Mouse (Mus musculus): ENCODE results near the gene Chst2.

The Chst2 gene

GRCm38 (mm10) chr9:95406571-95407561 is at the start of gene Chst2:
Gene Chst2 (minus strand): TSS chr9:95406722.
- WGBS, result under 1% methylated on average over 96 of the region's 102 CpGs

GRCm38 (mm10) chr9:95451931-95452330 is 45.4 kb upstream of the Chst2 start:
- WGBS, result 7% methylated on average over 3 of the region's 3 CpGs

- 99% methylated on average over 8 of the region's 8 CpGs for WGBS
These were observed 44.1 kb upstream of the Chst2 start for GRCm38 (mm10) chr9:95450586-95450985.

- 12% methylated on average over 13 of the region's 13 CpGs for WGBS
These were observed 35.8 kb upstream of the Chst2 start for GRCm38 (mm10) chr9:95442321-95442731.

- WGBS, result 86% methylated on average over 9 of the region's 9 CpGs
These were observed 31.4 kb upstream of the Chst2 start for GRCm38 (mm10) chr9:95437883-95438282.

GRCm38 (mm10) chr9:95436294-95436613 is 29.7 kb upstream of the Chst2 start:
- 70% methylated on average over 4 of the region's 4 CpGs for WGBS

- 72% methylated on average over 20 of the region's 20 CpGs for WGBS
These were observed 29.2 kb upstream of the Chst2 start for GRCm38 (mm10) chr9:95435506-95436293.

GRCm38 (mm10) chr9:95428277-95428676 is 21.8 kb upstream of the Chst2 start:
- 85% methylated on average over 4 of the region's 4 CpGs for WGBS

- WGBS, result 81% methylated on average over 4 of the region's 4 CpGs
These were observed 5.5 kb upstream of the Chst2 start for GRCm38 (mm10) chr9:95412047-95412446.

- 3% methylated on average over 24 of the region's 24 CpGs for WGBS
These were observed 1.2 kb upstream of the Chst2 start for GRCm38 (mm10) chr9:95407586-95408220.

GRCm38 (mm10) chr9:95405946-95406570 is 464 bp downstream of the Chst2 start:
- WGBS, result 1% methylated on average over 69 of the region's 72 CpGs

GRCm38 (mm10) chr9:95405511-95405945 is 994 bp downstream of the Chst2 start:
- under 1% methylated on average over 30 of the region's 30 CpGs for WGBS

GRCm38 (mm10) chr9:95404811-95405465 is 1.6 kb downstream of the Chst2 start:
- WGBS, result 51% methylated on average over 38 of the region's 38 CpGs

- 63% methylated on average over 5 of the region's 5 CpGs for WGBS
These were observed 4.8 kb downstream of the Chst2 start for GRCm38 (mm10) chr9:95401686-95402085.

- 63% methylated on average over 1 of the region's 1 CpGs for WGBS
These were observed 14.5 kb downstream of the Chst2 start for GRCm38 (mm10) chr9:95392011-95392410.

GRCm38 (mm10) chr9:95389956-95390355 is 16.6 kb downstream of the Chst2 start:
- 94% methylated on average over 3 of the region's 3 CpGs for whole genome bisulfite sequencing

GRCm38 (mm10) chr9:95387881-95388380 is 18.6 kb downstream of the Chst2 start:
- 90% methylated on average over 8 of the region's 8 CpGs for WGBS

GRCm38 (mm10) chr9:95375966-95376365 is 30.6 kb downstream of the Chst2 start:
- WGBS, result 67% methylated on average over 1 of the region's 1 CpGs

GRCm38 (mm10) chr9:95375336-95375735 is 31.2 kb downstream of the Chst2 start:
- 82% methylated on average over 8 of the region's 8 CpGs for WGBS

- 91% methylated on average over 1 of the region's 1 CpGs for WGBS
These were observed 32.8 kb downstream of the Chst2 start for GRCm38 (mm10) chr9:95373741-95374140.

GRCm38 (mm10) chr9:95365882-95366281 is 40.6 kb downstream of the Chst2 start:
- over 99% methylated on average over 3 of the region's 3 CpGs for WGBS

All from cerebral cortex, adult 2 months (tissue).